Mouse (Mus musculus): Measurements from ENCODE around the gene Adcy6. TPM values are rescaled to one million over a fixed set of nuclear protein-coding genes. Genes with fewer than 3 reads are reported as not detected.
"Not testable (repeated sequence)": the region's sequence is repeated elsewhere in the genome, so short reads cannot be mapped to it uniquely, and the experiment has no call there.

Adcy6 gene
- polyA plus RNA-seq, 1 experiment from 2014 or later = 17.2 TPM

- ATAC-seq (ENCODE audit: low FRiP score, low read depth) = no peak
- H3K36me3 ChIP-seq = peaks cover 95% of the 10 kb centered on the region
- 88% methylated on average over 19 of the region's 19 CpGs for WGBS
Observed at GRCm38 (mm10) chr15:98594193-98594592, 15.7 kb downstream of the Adcy6 start.

DNA sequence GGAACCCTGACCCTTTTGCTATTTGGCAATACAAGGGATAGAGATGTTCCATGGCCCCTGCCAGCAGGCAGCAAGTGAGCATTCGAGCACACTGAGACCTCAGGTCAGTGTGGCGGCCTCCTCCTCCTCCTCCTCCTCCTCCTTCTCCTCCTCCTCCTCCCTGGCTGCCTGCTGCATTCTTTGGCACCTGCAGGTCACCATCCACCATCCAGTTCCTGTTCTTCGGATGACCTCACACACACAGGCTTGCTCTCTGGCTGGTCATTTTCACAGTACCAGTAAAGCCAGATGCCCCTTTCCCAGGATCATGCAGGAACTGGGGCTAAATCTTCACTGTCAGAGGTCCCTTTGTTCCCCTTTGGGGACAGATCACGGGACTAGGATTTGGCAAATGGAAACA, 18.5 kb downstream of the Adcy6 start:
- H3K27me3 ChIP-seq = no peaks in the 10 kb centered on the region
- no peak overlapping the region for H3K4me2 ChIP-seq (replicated peaks)
- ATAC-seq (ENCODE audit: low FRiP score, low read depth) = no peak
- H3K36me3 ChIP-seq = peaks cover 73% of the 10 kb centered on the region
- no peak overlapping the region for H3K4me3 ChIP-seq
- H3K9me3 ChIP-seq = no peaks in the 10 kb centered on the region
- H3K27ac ChIP-seq (replicated peaks) = no peak overlapping the region
- 64% methylated on average over 4 of the region's 4 CpGs for WGBS
- H3K9ac ChIP-seq (replicated peaks) = no peak overlapping the region
- H3K4me1 ChIP-seq = no peaks in the 10 kb centered on the region

More at GRCm38 (mm10) chr15:98594193-98594592, 15.7 kb downstream of the Adcy6 start:
- Histone ChIP-seq H3K9me3 (no peaks in the 10 kb centered on the region), H3K4me2 (replicated peaks) (no peak overlapping the region), H3K9ac (replicated peaks) (no peak overlapping the region), H3K27ac (replicated peaks) (no peak overlapping the region), H3K4me3 (no peak overlapping the region), H3K4me1 (no peaks in the 10 kb centered on the region), H3K27me3 (no peaks in the 10 kb centered on the region)

DNA sequence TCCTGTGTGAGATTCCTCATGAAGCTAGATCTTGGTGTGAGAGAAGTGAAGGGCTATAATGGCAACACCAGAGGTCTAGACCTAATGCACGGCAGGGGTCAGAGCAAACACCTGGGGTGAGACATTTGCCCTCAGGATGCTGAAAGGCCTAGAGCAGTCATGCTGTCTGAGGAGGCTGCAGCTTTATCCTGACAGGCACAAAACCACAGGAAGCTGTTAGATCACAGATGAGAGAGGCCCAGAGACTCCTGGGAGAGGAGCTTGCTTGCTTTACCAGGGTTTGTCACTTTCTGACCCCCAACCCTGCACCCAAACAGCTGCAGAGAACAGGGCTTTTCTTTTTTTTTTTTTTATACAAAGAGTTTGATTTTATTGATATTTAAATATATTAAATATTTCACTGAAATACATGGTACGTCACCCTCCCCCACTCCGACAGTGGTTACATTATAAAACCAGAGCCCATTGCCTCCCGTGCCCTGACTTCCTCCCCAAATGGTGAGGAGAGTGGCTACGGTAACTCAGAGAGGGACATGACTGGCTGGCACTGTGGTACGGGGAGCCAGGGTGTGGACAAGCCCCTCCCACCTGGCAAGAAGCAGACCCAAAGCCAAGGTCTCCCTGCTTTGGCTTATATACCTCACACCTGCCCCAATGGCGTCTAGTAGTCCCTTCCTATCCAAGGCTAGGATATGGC, 20.1 kb downstream of the Adcy6 start:
- ATAC-seq (ENCODE audit: low FRiP score, low read depth) = no peak
- H3K4me1 ChIP-seq = no peaks in the 10 kb centered on the region
- no peak overlapping the region for H3K4me3 ChIP-seq
- H3K4me2 ChIP-seq (replicated peaks) = no peak overlapping the region
- H3K27me3 ChIP-seq = no peaks in the 10 kb centered on the region
- H3K27ac ChIP-seq (replicated peaks) = no peak overlapping the region
- no peaks in the 10 kb centered on the region for H3K9me3 ChIP-seq
- peaks cover 57% of the 10 kb centered on the region for H3K36me3 ChIP-seq
- WGBS = 70% methylated on average over 7 of the region's 7 CpGs
- no peak overlapping the region for H3K9ac ChIP-seq (replicated peaks)

GRCm38 (mm10) chr15:98587751-98588150, 22.1 kb downstream of the Adcy6 start:
- H3K27me3 ChIP-seq = no peaks in the 10 kb centered on the region
- H3K4me3 ChIP-seq = no peak overlapping the region
- no peaks in the 10 kb centered on the region for H3K4me1 ChIP-seq
- H3K36me3 ChIP-seq = peaks cover 36% of the 10 kb centered on the region
- 90% methylated on average over 11 of the region's 11 CpGs for WGBS
- no peaks in the 10 kb centered on the region for H3K9me3 ChIP-seq
- no peak overlapping the region for H3K27ac ChIP-seq (replicated peaks)
- no peak for ATAC-seq (ENCODE audit: low FRiP score, low read depth)
- H3K4me2 ChIP-seq (replicated peaks) = no peak overlapping the region
- no peak overlapping the region for H3K9ac ChIP-seq (replicated peaks)

DNA sequence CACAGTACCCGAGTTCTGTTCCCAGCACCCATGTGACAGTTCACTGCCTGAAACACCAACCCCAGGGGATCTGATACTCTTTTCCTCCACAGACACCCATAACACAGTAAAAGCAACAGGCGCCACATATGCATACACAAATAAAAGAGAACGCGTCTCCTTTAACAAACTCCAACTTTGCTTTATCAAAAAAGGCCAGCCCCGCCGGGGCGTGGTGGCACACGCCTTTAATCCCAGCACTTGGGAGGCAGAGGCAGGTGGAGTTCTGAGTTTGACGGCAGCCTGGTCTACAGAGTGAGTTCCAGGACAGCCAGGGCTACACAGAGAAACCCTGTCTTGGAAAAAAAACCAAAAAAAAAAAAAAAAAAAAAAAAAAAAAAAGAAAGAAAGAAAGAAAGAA, 23.7 kb downstream of the Adcy6 start:
- ATAC-seq (ENCODE audit: low FRiP score, low read depth); H3K27ac ChIP-seq (replicated peaks); H3K4me2 ChIP-seq (replicated peaks); H3K9ac ChIP-seq (replicated peaks); H3K27me3 ChIP-seq; H3K4me3 ChIP-seq; H3K4me1 ChIP-seq; H3K9me3 ChIP-seq: not testable (repeated sequence)
- peaks cover 20% of the 10 kb centered on the region for H3K36me3 ChIP-seq
- WGBS = 83% methylated on average over 9 of the region's 9 CpGs

DNA sequence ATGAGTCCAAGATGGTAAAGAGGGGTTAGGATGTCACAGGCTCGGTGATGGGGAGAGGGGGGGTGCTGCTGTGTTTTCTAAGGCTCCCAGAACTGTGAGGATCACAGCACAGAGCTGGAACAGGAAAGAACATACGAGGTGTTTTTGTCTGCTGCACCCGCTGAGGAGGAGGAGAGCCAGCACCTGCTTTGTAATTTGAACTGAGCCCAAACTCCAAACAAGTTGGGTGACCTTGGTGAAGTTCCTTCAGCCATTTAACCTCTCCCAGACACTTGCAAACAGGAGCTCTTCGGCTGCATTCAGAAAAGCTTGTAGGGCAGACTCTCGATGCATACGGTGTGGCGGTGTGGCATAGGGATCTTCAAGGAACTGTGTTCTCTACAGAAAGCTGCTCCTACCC, 24.5 kb downstream of the Adcy6 start:
- Histone ChIP-seq H3K4me3 (no peak overlapping the region), H3K9ac (replicated peaks) (no peak overlapping the region), H3K27me3 (no peaks in the 10 kb centered on the region), H3K9me3 (no peaks in the 10 kb centered on the region), H3K36me3 (peaks cover 13% of the 10 kb centered on the region), H3K4me1 (no peaks in the 10 kb centered on the region), H3K4me2 (replicated peaks) (no peak overlapping the region), H3K27ac (replicated peaks) (no peak overlapping the region)
- WGBS = 52% methylated on average over 7 of the region's 7 CpGs
- ATAC-seq (ENCODE audit: low FRiP score, low read depth) = no peak

DNA sequence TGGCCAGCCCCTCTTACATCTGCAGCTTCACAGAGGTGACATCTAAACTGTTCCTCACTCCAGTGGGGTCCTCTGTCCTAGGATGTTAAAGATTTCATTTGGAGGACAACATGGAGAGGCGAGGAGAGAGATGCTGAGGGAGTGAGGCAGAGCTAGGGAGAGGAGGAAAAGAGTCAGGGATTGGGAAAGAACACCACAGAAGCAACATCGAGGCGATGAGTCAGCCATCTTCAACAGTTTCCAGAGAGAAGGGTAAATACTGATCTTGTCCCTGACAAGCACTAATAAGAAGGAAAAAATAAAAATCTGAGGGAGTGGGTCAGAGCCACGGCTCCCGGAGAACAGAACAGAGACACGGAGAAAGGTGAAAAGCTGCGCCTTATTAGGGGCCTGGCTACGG, 26.9 kb downstream of the Adcy6 start:
- no peaks in the 10 kb centered on the region for H3K27me3 ChIP-seq
- no peaks in the 10 kb centered on the region for H3K9me3 ChIP-seq
- H3K4me1 ChIP-seq = no peaks in the 10 kb centered on the region
- WGBS = 77% methylated on average over 8 of the region's 8 CpGs
- no peak overlapping the region for H3K9ac ChIP-seq (replicated peaks)
- H3K4me3 ChIP-seq = no peak overlapping the region
- H3K4me2 ChIP-seq (replicated peaks) = no peak overlapping the region
- ATAC-seq (ENCODE audit: low FRiP score, low read depth) = no peak
- H3K27ac ChIP-seq (replicated peaks) = no peak overlapping the region
- no peaks in the 10 kb centered on the region for H3K36me3 ChIP-seq

GRCm38 (mm10) chr15:98582410-98582809, 27.5 kb downstream of the Adcy6 start:
- Histone ChIP-seq H3K27me3 (no peaks in the 10 kb centered on the region), H3K4me2 (replicated peaks) (no peak overlapping the region), H3K4me1 (no peaks in the 10 kb centered on the region), H3K36me3 (no peaks in the 10 kb centered on the region), H3K4me3 (no peak overlapping the region), H3K9me3 (no peaks in the 10 kb centered on the region), H3K27ac (replicated peaks) (no peak overlapping the region), H3K9ac (replicated peaks) (no peak overlapping the region)
- ATAC-seq (ENCODE audit: low FRiP score, low read depth) = no peak
- whole genome bisulfite sequencing = 89% methylated on average over 8 of the region's 8 CpGs

DNA sequence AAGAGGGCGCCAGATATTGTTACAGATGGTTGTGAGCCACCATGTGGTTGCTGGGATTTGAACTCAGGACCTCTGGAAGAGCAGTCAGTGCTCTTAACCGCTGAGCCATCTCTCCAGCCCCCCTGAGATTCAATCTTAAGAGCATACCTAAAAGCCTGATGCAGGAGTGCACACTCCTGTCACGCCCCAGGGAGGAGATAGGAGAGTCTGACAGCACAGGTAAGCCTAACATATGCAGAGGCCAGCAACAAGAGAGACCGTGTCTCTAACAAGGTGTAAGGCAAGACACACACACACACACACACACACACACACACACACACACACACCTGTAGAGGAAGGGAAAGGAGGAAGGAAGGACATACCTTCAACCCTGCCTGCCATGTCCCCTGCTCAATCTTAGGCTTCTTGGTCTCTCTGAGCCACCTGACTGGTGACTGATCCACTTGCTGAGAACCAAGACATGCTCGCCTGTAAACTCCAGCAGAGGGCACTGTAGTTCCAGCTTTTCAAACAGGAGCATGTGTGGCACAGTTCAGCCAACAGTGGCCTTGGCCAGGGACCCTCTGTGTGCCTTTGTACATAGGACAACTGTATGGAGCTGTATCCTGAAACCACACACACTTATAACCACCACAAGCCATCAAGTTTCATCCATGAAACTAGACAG, 29.9 kb downstream of the Adcy6 start:
- no peak overlapping the region for H3K9ac ChIP-seq (replicated peaks)
- no peak overlapping the region for H3K4me2 ChIP-seq (replicated peaks)
- 31% methylated on average over 5 of the region's 5 CpGs for WGBS
- no peak overlapping the region for H3K4me3 ChIP-seq
- no peaks in the 10 kb centered on the region for H3K27me3 ChIP-seq
- peak; percentile 84 for ATAC-seq (ENCODE audit: low FRiP score, low read depth)
- no peaks in the 10 kb centered on the region for H3K4me1 ChIP-seq
- H3K9me3 ChIP-seq = no peaks in the 10 kb centered on the region
- no peaks in the 10 kb centered on the region for H3K36me3 ChIP-seq
- no peak overlapping the region for H3K27ac ChIP-seq (replicated peaks)

GRCm38 (mm10) chr15:98579310-98579709, 30.6 kb downstream of the Adcy6 start:
- no peak for ATAC-seq (ENCODE audit: low FRiP score, low read depth)
- 72% methylated on average over 2 of the region's 2 CpGs for WGBS
- no peaks in the 10 kb centered on the region for H3K9me3 ChIP-seq

DNA sequence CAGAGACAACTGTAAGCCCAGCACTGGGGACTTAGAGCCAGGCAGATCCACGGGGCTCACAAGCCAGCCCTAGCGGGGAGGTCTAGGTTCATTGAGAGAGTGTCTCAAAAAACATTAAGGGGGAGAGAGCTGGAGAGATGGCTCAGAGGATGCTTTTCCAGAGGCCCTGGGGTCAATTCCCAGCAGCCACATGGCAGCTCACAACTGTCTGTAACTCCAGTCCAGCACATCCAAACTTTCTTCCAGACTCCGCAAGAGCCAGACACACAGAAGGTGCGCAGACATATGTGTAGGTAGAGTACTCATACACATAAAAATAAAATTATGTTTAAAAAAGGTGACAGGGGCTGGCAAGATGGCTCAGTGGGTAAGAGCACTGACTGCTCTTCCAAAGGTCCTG, 36.6 kb downstream of the Adcy6 start:
- Histone ChIP-seq H3K9me3 (no peaks in the 10 kb centered on the region), H3K4me3 (no peak overlapping the region), H3K36me3 (no peaks in the 10 kb centered on the region), H3K27me3 (no peaks in the 10 kb centered on the region), H3K4me2 (replicated peaks) (no peak overlapping the region), H3K4me1 (peaks cover 9% of the 10 kb centered on the region), H3K9ac (replicated peaks) (no peak overlapping the region), H3K27ac (replicated peaks) (no peak overlapping the region)
- ATAC-seq (ENCODE audit: low FRiP score, low read depth) = no peak
- 85% methylated on average over 4 of the region's 4 CpGs for WGBS

More at GRCm38 (mm10) chr15:98579310-98579709, 30.6 kb downstream of the Adcy6 start:
- no peaks in the 10 kb centered on the region for H3K27me3 ChIP-seq
- H3K9ac ChIP-seq (replicated peaks) = 0 out of 2 replicates have a peak overlapping the region, but pooled peaks have one; percentile 11
- no peaks in the 10 kb centered on the region for H3K36me3 ChIP-seq
- no peak overlapping the region for H3K4me2 ChIP-seq (replicated peaks)
- H3K4me3 ChIP-seq = no peak overlapping the region
- no peaks in the 10 kb centered on the region for H3K4me1 ChIP-seq
- no peak overlapping the region for H3K27ac ChIP-seq (replicated peaks)

DNA sequence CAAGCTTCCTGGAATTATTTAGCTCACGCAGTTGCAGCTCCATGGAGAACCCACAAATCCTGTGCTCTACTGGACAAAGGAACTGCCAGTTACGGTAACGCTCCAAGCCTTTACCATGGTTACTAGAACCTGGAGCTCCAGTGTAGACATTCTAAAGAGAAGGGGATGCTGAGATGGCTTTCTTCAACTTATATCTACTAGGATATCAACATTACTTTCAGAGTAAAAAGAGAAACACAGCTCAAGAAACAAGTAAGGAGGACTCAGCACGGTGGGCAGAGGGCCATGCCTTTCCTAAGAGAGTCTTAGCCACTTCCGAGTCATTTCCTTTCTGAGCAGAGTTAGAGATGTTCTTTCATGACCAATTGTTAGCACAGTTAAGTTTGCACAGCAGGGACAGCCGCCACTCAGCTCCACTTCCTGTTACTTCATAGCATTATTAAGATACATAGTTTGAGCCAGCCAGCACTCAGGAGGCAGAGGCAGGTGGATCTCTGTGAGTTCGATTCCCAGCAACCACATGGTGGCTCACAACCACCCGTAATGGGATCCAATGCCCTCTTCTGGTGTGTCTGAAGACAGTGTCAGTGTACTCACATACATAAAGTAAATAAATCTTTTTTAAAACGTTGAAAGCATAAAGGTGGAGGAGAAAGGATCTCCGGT, 38.9 kb downstream of the Adcy6 start, which contains the start of the genes Ccnt1 and 4930415O20Rik:
Gene Ccnt1, minus strand, starts transcription at position 51 of the 666 bp plus-strand sequence.
Gene 4930415O20Rik, plus strand, starts transcription at position 132 of the 666 bp plus-strand sequence.
- H3K36me3 ChIP-seq = no peaks in the 10 kb centered on the region
- H3K4me3 ChIP-seq = no peak within 1 kb of the TSS
- ATAC-seq (ENCODE audit: low FRiP score, low read depth) = no peak
- H3K9ac ChIP-seq (replicated peaks) = no peak within 1 kb of the TSS
- no peak within 1 kb of the TSS for H3K4me2 ChIP-seq (replicated peaks)
- WGBS = 84% methylated on average over 10 of the region's 10 CpGs
- H3K27me3 ChIP-seq = no peaks in the 10 kb centered on the region
- no peak within 1 kb of the TSS for H3K27ac ChIP-seq (replicated peaks)
- no peaks in the 10 kb centered on the region for H3K9me3 ChIP-seq
- peaks cover 17% of the 10 kb centered on the region for H3K4me1 ChIP-seq
